Mouse (Mus musculus) stomach, embryonic 14.5 days (tissue): ENCODE results near the gene Ccdc175. TPM values are rescaled to one million over a fixed set of nuclear protein-coding genes. Genes with fewer than 3 reads are reported as not detected.

Experiments used
- ATAC-seq: fragments of 200-750 bp; cut with Nextera tagmentation; 2 replicates; pipeline ENCODE4 v1.8.0; 2017; ENCODE audit warnings: low read depth, moderate TSS enrichment; ENCODE audit not compliant: insufficient number of reproducible peaks, insufficient read depth, low FRiP score
- H3K27ac ChIP-seq: fragments of 300-500 bp; sonication (generic); 2 replicates; pipeline ENCODE4 v1.5.1; 2014; ENCODE audit warnings: mild to moderate bottlenecking, low read length, moderate library complexity, mixed read lengths
- H3K27me3 ChIP-seq: fragments of 300-500 bp; sonication (generic); 2 replicates; pipeline ENCODE4 v1.6.1; 2014; ENCODE audit warnings: low read length, control low read depth, mixed read lengths; ENCODE audit not compliant: control insufficient read depth, insufficient read depth
- H3K36me3 ChIP-seq: fragments of 300-500 bp; sonication (generic); 2 replicates; pipeline ENCODE4 v1.6.1; 2014; ENCODE audit warnings: mild to moderate bottlenecking, control low read depth, low read length, moderate library complexity, mixed read lengths; ENCODE audit not compliant: control insufficient read depth, insufficient read depth
- H3K4me1 ChIP-seq: fragments of 300-500 bp; sonication (generic); 2 replicates; pipeline ENCODE4 v1.6.1; 2014; ENCODE audit warnings: low read length, control low read depth, mixed read lengths; ENCODE audit not compliant: control insufficient read depth, insufficient read depth
- H3K4me2 ChIP-seq: fragments of 300-500 bp; sonication (generic); replicated peaks from 2 replicates; pipeline ENCODE4 v1.6.1; 2014; ENCODE audit warnings: low read depth, low read length, control low read depth
- H3K4me3 ChIP-seq: fragments of 300-500 bp; sonication (generic); 2 replicates; pipeline ENCODE4 v1.5.1; 2014; ENCODE audit warnings: low read depth, low read length, control low read depth
- H3K9ac ChIP-seq: fragments of 300-500 bp; sonication (generic); replicated peaks from 2 replicates; pipeline ENCODE4 v1.6.1; 2014; ENCODE audit warnings: low read depth, mild to moderate bottlenecking, control low read depth, low read length, moderate library complexity, mixed read lengths
- H3K9me3 ChIP-seq: fragments of 300-500 bp; sonication (generic); 2 replicates; pipeline ENCODE4 v1.6.1; 2016; ENCODE audit warnings: low read depth, low read length, control low read depth; ENCODE audit not compliant: control insufficient read depth
- WGBS: fragments of 180-500 bp; shearing (Covaris S2); extraction: QIAGEN DNeasy Blood & Tissue Kit; methylation state at CpG from one replicate; pipeline ENCODE4 v1.1.7; 2014; 5-methylcytosine and 5-hydroxymethylcytosine counted together
- polyA plus RNA-seq: library from polyadenylated mRNA; unstranded; fragments of >200 nt; fragmentation: Nextera tagmentation; extraction: Ambion mirVana; gene quantifications from 2 replicates; pipeline ENCODE4 v1.2.1, GENCODE M21; 2014

The Ccdc175 gene
- polyA plus RNA-seq, 1 experiment from 2014 or later = not detected

DNA sequence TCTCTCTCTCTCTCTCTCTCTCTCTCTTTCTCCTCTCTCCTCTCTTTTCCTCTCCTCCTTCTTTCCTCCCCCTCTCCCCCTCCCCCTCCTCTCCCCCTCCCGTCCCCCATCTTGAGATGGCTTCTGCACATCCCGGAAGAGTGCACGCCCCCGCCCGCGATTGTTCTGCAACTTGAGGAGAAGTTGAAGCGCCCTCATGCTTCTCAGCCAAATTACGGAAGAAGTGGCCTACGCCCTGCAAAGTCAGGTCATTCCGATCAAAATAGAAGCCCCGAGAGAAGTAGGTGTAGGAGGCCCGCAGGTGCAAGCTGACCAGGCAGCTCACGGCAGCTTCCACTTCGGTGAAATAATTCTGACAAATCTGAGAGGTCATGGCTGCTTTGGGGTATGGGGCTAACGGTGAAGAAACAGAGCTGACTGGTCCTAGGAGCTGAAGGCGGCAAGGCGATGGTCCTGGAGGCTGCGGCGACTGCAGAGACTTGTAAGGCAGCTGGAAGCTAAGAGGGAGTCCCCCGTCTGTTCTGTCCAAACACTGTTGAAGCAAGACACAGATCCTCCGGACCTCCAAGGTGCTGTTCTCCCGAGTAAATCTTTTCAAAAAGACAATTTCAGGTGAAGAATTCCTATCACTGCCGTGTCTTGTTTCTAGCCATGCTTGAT lies 69.0 kb downstream of the Ccdc175 start:
- no peak for ATAC-seq
- Histone ChIP-seq H3K4me2 (no peak overlapping the region), H3K4me1 (no peaks in the 10 kb centered on the region), H3K9ac (no peak overlapping the region), H3K27ac (no peak overlapping the region), H3K9me3 (no peaks in the 10 kb centered on the region), H3K4me3 (no peak overlapping the region), H3K36me3 (no peaks in the 10 kb centered on the region), H3K27me3 (no peaks in the 10 kb centered on the region)
- WGBS = 72% methylated on average over 22 of the region's 23 CpGs

DNA sequence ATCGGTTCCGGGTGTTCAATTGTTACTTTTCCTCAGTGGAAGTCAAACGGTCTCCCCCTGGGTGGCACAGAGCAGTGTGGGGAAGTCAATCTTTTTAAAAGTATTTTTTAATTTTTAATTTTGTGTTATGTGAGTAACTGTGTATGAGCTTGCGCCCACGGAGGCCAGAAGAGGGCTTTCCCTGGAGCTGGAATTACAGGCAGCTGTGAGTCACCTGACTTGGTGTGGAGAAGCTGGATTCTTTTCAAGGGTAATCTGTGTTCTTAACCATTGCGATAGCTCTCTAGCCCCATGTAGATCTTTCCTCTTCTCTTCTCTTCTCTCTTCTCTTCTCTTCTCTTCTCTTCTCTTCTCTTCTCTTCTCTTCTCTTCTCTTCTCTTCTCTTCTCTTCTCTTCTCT lies 69.7 kb downstream of the Ccdc175 start:
- Histone ChIP-seq H3K27ac (no peak overlapping the region), H3K4me1 (no peaks in the 10 kb centered on the region), H3K4me3 (no peak overlapping the region), H3K9ac (no peak overlapping the region), H3K27me3 (no peaks in the 10 kb centered on the region), H3K4me2 (no peak overlapping the region), H3K36me3 (no peaks in the 10 kb centered on the region), H3K9me3 (no peaks in the 10 kb centered on the region)
- ATAC-seq = no peak
- 72% methylated on average over 6 of the region's 6 CpGs for WGBS

DNA sequence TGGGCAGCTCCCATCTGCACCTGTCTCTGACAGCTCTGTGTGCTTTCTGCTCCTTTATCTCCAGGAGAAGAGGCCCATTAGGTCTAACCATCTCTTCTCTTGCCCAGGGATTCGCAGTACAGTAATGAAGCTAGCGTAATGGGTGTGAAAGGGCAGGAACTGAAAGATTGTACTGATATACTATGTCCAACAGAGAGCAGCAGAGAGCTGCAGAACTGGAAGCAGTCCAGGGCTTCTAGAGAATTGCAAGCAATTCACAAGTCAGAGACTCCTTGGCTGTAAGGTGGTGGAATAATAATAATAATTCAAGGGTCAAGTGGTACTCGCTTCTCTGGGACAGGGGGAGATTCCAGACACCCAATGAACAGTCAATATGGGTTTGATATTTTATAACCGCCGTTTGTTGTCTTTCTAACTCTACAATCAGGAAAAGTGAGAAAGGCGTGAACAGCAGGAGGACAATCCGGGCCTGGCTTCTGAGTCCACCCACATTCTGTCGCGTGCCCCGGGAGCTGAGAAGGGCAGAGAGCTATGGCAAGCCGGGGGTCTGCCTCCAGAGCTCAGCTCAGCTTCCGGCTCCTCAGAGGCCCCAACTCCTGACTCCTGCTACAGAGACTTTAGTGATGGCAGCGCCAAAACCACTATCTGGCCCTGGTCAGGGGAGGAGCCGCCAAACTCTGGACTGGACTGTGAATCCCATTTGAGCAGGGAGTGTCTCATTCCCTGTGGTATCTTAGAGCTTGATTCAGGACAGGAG lies 80.1 kb downstream of the Ccdc175 start:
- no peak overlapping the region for H3K4me2 ChIP-seq
- no peak overlapping the region for H3K27ac ChIP-seq
- 0 out of 2 replicates have a peak, but pooled peaks cover 9% of the 10 kb centered on the region for H3K36me3 ChIP-seq
- no peaks in the 10 kb centered on the region for H3K9me3 ChIP-seq
- ATAC-seq = 0 out of 2 replicates have a peak, but pooled peaks have one; percentile 56
- H3K9ac ChIP-seq = no peak overlapping the region
- no peak overlapping the region for H3K4me3 ChIP-seq
- no peaks in the 10 kb centered on the region for H3K27me3 ChIP-seq
- 30% methylated on average over 14 of the region's 14 CpGs for WGBS
- H3K4me1 ChIP-seq = no peaks in the 10 kb centered on the region

DNA sequence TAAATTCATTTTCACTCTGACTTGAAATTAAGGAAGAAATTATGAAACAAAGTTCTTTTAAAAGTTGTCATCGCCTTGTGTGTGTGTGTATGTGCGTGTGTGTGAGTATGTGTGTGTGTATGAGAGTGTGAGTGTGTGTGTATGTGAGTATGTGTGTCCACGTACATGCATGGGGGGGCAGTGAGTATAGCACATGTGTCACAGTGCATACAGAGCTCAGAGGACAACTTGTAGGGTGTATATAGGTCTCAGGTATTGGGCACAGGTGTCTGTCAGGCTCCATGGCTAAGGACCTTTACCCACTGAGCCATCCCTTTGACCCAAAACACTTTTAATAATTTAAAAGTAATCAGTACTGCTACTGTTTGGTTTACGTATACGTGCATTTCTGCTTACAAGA lies 80.8 kb downstream of the Ccdc175 start:
- Histone ChIP-seq H3K9ac (no peak overlapping the region), H3K27ac (no peak overlapping the region), H3K9me3 (no peaks in the 10 kb centered on the region), H3K4me1 (no peaks in the 10 kb centered on the region), H3K36me3 (0 out of 2 replicates have a peak, but pooled peaks cover 10% of the 10 kb centered on the region), H3K27me3 (no peaks in the 10 kb centered on the region), H3K4me3 (no peak overlapping the region), H3K4me2 (no peak overlapping the region)
- WGBS = 80% methylated on average over 5 of the region's 5 CpGs
- ATAC-seq = no peak

DNA sequence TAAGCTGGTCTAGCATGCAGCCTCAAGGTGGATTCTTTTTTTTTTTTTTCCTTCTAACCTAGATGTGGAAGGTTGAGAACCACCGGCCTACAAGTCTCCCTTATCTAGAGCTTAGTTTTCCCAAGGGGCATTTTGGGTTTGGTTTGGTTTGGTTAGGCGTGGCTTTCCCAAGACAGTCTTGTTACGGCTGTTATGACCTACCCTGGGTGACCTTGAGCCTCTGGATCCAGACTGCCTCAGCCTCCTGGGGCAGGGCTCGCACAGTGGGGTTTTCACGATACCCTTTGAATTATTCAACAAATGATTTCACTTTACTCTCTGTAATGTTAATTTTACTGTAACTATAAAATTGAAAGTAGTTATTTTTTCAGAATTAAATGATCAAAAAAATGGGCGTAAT lies 82.1 kb downstream of the Ccdc175 start:
- H3K4me1 ChIP-seq = no peaks in the 10 kb centered on the region
- H3K27ac ChIP-seq = no peak overlapping the region
- H3K36me3 ChIP-seq = peaks cover 11% of the 10 kb centered on the region; the same call in 1 of the 2 replicates
- WGBS = 78% methylated on average over 6 of the region's 6 CpGs
- H3K27me3 ChIP-seq = no peaks in the 10 kb centered on the region
- H3K9me3 ChIP-seq = no peaks in the 10 kb centered on the region
- ATAC-seq = no peak
- H3K9ac ChIP-seq = no peak overlapping the region
- no peak overlapping the region for H3K4me3 ChIP-seq
- no peak overlapping the region for H3K4me2 ChIP-seq

DNA sequence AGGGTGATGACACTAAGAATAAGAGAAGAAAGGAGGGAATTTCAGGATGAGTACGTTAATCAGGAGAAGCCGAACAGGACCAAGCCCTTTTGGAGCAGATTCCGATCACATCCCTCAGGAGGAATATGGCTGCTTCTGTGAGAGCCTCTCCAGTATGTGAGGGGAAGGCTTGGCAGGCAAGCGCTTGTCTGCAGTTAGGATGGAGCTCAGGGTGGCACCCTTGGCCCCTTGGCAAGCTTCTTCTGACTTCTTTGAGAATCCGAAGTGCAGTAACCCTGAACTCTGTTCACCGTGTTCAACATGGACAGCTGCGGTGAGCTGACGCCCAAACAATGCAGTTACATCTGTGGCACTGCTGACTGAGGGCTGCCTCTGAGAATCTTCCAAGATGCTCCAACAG lies 87.9 kb downstream of the Ccdc175 start:
- ATAC-seq = no peak
- no peaks in the 10 kb centered on the region for H3K27me3 ChIP-seq
- H3K4me3 ChIP-seq = no peak overlapping the region
- peaks cover 53% of the 10 kb centered on the region for H3K36me3 ChIP-seq
- H3K9ac ChIP-seq = no peak overlapping the region
- no peaks in the 10 kb centered on the region for H3K4me1 ChIP-seq
- WGBS = 94% methylated on average over 8 of the region's 8 CpGs
- H3K4me2 ChIP-seq = no peak overlapping the region
- H3K27ac ChIP-seq = no peak overlapping the region
- H3K9me3 ChIP-seq = no peaks in the 10 kb centered on the region

DNA sequence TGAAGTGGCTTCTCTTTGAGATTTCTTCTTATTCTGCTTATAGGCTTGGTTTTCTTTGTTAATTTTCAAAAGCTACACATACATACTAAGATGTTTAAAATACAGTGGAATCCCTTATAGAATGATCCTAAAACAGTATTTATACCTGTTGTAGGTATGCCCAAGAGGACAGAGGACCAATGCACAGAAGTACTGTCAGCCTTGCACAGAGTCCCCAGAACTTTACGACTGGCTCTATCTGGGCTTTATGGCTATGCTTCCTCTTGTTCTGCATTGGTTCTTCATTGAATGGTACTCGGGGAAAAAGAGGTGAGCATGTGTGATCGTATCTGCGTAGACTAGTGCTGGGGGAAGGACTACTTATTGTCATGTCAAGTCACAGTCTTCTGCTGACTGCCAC lies 95.0 kb downstream of the Ccdc175 start:
- Histone ChIP-seq H3K4me1 (peaks cover 5% of the 10 kb centered on the region), H3K36me3 (peaks cover 29% of the 10 kb centered on the region), H3K27me3 (no peaks in the 10 kb centered on the region), H3K9me3 (no peaks in the 10 kb centered on the region), H3K27ac (no peak overlapping the region), H3K9ac (no peak overlapping the region), H3K4me3 (no peak overlapping the region), H3K4me2 (no peak overlapping the region)
- WGBS = 97% methylated on average over 4 of the region's 4 CpGs
- no peak for ATAC-seq

DNA sequence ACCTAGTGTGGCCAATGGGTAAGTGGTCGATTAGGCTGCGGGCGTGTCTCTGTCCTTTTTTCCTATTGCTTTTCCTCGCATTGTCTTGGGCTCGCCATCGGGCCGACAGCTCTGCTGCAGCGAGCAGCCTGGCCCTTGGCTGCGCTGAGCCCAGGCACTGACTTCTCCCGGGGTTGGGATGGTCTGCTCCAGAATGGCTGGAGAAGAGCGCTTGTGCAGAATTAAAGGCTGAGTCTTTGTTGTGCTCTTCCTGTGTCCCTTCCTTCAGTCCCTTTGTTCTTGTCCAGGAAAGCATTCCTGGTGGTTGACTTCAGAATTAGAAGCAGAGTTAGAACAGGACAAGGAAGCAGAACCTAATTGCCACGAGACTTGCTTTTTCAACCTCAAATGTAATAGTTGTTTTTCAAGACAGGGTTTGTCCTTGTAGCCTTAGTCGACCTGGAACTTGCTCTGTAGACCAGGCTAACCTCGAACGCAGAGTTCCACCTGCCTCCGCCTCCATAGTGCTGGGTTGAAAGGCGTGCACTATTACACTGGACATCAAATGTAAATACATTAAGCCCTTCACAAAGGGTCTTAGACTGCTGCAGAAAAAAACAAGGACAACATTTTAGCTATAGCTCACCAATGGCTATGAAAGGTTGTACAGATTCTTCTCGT lies 98.5 kb downstream of the Ccdc175 start:
- peak overlapping the region; percentile 79 for H3K9ac ChIP-seq
- H3K4me2 ChIP-seq = peak overlapping the region; percentile 54
- H3K27me3 ChIP-seq = no peaks in the 10 kb centered on the region
- 1% methylated on average over 18 of the region's 18 CpGs for WGBS
- peaks cover 5% of the 10 kb centered on the region for H3K4me1 ChIP-seq
- ATAC-seq = no peak
- peaks cover 8% of the 10 kb centered on the region for H3K36me3 ChIP-seq
- H3K4me3 ChIP-seq = peak overlapping the region; percentile 69
- peak overlapping the region; percentile 95 for H3K27ac ChIP-seq
- no peaks in the 10 kb centered on the region for H3K9me3 ChIP-seq
